Mouse (Mus musculus): ENCODE measurements at regions not wholly inside any gene's neighbourhood (a gene's known extent, or its start where the extent isn't known, plus 50 kb on each side); places are given as distances from the start of the nearest gene placed in this dataset.

DNA sequence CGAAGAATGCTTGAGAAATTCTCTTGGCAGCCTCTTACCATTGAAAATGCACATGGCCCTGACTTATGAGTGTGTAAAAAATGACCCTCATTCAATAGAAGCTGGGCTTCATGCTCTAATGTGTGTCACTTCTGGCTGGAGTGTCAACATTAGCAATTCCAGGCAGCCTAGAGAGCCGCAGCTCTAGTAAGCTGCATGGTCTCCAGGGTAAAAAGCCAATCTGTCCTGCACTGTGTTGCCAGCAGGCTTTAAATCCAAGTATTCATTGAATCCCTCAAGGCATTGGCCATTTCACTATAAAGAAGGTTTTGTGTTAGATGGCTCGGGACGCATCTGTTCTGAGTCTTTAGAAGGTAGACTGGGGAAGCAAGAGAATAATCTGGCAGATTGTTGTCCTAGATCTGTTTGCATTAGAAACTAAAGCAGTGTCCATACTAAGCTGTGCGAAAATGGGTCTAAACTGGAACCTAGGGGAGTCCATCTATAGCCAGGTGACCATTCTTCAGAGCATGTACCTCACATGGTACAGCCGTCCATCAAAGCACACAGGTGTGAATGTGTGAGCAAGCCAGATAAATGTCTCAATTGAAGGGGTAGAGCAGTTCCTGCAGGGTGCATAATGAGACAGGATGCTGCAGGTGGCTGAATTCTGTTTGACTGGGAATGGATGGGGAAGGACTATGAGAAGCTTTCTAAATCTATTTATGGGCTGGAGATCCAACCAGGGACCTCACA, 189.6 kb downstream of the Smoc2 start:
- TF ChIP-seq CTCF (conservative IDR thresholded peaks at IDR 0.05; ENCODE audit: low read length) (no peak), POU5F1 (IDR thresholded peaks at IDR 0.05; ENCODE audit: borderline replicate concordance, low read length) (no peak)
